Mouse (Mus musculus): ENCODE results near the gene St7.

DNA sequence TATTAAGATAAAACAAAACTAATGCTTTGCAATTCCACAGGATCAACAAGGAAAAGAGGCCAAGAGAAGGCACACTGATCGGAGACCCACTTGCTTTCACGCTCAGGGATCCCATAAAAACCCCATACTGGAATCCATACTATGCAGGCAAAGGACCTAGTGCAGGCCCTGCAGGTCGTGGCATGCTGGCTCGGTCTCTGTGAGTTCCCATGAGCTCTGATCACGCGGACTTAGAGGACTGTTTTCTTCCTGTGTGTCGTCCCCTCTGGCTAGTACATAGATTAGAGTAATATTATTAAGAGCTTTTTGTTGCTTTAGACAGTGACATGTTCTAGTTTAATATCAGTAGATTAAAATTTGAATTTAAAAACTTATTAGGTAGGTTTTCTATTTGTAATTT lies 83.3 kb downstream of the St7 start:
- TF ChIP-seq CTCF (IDR thresholded peaks at IDR 0.05; ENCODE audit: borderline replicate concordance, insufficient read depth, low read depth, low read length) (no peak), POLR2A (IDR thresholded peaks at IDR 0.05; ENCODE audit: borderline replicate concordance, insufficient read depth, low read length) (no peak)
